Mouse (Mus musculus): Measurements from ENCODE around the gene Uox.

DNA sequence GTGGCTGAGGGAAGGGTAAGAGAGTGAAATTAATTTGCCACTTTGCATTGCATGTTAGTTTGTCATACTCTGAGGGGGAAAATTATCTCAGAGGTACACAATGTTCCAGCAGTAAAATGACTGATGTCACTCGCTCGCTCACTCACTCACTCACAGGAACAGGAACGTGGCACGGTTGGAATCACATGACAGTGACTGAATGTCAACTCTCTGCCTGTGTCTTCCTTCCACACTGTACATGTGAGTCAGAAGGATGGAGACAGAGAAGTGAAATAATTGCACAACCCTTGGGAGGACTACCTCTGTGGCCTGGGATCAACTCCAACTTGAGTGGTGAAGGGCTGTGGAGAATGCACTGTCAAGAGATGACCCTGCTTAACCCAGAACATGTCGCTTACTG, 87.2 kb downstream of the Uox start:
- TF ChIP-seq POLR2A (IDR thresholded peaks at IDR 0.05; ENCODE audit: insufficient read length, low read depth) (no peak), TCF12 (IDR thresholded peaks at IDR 0.05; ENCODE audit: insufficient read depth, poor library complexity, severe bottlenecking) (no peak), E2F4 (IDR thresholded peaks at IDR 0.05; ENCODE audit: insufficient read depth) (no peak), MYOD1 (IDR thresholded peaks at IDR 0.05; ENCODE audit: control insufficient read depth in 1 of 3, insufficient read length in 2 of 3, low read depth in 2 of 3) (no peak), REST (IDR thresholded peaks at IDR 0.05; ENCODE audit: insufficient read depth, insufficient read length) (no peak), POLR2AphosphoS2 (IDR thresholded peaks at IDR 0.05; ENCODE audit: insufficient read length, low read depth) (no peak), USF1 (IDR thresholded peaks at IDR 0.05; ENCODE audit: low read depth) (no peak), MYOG (IDR thresholded peaks at IDR 0.05; ENCODE audit: control insufficient read depth in 1 of 3, insufficient read depth in 1 of 3, insufficient read length in 2 of 3, low read depth in 2 of 3) (no peak), CEBPB (IDR thresholded peaks at IDR 0.05; ENCODE audit: insufficient read depth, poor library complexity, severe bottlenecking) (0 out of 2 replicates have a peak, but pooled peaks have one; percentile 23)
